Mouse (Mus musculus): ENCODE results near the gene Pxdc1.

The Pxdc1 gene

DNA sequence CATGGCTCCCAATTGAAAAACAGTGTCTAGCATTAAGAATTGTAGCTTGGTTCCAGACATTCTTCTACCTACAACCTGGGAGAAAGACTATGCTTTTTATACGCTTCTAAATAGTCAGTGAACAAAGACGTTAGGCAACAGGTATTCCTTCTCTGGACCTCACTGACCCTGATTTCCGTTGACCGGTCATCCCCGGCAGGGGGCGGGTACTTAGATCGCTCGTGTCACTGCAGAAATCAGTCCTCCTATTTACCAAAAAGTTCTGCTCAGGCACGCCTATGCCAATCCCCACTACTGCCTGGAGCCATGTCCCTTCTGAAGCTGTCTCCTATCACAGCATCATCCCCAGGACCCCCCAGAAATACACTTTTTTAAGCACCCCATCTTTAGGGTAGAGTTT, at the start of gene Pxdc1:
Gene Pxdc1, minus strand, starts transcription at position 96 of the 400 bp plus-strand sequence.
- DNase-seq: peak; percentile 52 to 66

- DNase-seq: no peak
These were observed 47.3 kb upstream of the Pxdc1 start for GRCm38 (mm10) chr13:34700630-34701029.

- no peak for DNase-seq
These were observed 46.8 kb upstream of the Pxdc1 start for GRCm38 (mm10) chr13:34700091-34700490.

- DNase-seq: no peak
These were observed 43.5 kb upstream of the Pxdc1 start for GRCm38 (mm10) chr13:34696734-34697332.

DNA sequence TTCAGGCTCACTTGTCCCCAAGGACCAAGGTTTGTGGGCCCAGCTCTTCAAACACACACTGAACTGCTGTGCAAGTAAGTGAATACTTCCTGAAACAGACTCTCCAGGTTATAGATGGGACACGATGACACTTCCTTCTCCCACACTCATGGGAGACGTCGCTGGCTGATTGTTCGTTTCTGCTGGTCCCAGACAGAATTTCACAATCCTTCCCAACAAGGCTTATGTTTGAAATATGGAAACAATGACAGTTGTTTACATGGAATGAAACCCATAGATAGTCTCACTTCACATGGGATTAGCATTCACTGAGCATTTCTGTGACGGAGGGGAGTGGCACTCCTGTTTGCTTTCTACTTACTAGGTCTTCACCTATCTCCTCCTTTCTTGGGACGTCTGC, 39.8 kb upstream of the Pxdc1 start:
- no peak for DNase-seq

- no peak for DNase-seq
These were observed 37.8 kb upstream of the Pxdc1 start for GRCm38 (mm10) chr13:34691049-34691448.

DNA sequence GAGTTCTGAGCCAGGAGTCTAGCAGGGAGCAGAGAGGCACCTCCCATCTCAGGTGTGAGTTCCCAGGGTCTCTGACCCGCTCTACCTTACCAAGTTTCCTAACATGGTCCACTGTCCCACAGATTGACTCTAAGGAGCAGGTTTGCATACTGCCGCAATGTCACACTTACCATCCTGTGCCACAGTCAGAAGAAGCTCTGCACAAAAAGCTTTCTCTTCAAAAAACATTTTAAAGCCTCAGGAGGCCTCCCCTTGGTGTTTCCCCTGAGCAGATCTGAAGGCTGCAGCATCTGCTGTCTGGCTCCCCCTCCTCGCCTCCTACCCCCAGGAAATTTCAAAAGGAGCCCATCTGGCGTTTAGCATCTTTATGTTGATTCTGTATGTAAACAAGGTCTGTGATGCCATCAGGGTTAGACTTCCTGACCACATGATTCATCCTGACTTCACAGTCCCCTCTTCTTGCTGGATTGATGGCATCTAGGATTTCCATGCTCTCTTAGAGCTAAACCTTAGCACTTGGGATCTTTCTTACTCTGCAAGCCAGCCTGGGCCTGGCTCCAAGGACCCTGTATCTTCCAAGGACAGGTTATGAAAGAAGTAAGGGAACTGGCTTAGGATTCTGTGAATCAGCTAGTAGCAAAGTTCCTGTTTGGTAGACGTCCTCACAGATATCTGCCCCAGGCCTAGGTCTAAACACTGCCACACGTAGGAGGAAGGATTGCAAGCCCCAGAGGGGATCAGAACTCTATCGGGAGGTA, 31.9 kb upstream of the Pxdc1 start:
- DNase-seq: no peak

- no peak for DNase-seq
These were observed 30.6 kb upstream of the Pxdc1 start for GRCm38 (mm10) chr13:34683762-34684488.

DNA sequence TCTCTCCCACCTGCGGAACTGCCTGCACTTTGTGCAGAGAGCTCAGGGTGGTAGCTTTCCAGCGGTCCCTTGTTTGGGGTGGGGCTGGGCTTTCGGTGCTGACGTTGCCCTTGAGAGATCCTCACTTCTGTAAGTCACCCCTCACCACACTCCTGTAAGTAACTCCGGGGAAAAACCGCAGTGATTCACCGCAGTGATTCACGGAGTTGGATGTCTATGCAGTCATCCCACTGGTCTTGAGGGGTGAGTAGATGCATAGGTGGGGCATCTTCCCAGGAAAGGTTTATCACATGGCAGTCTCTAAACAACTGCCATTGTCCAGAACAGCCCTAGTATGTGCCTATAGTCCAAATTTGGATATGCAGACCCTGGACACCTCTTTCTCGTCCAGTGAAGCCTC, 30.0 kb upstream of the Pxdc1 start:
- no peak for DNase-seq

DNA sequence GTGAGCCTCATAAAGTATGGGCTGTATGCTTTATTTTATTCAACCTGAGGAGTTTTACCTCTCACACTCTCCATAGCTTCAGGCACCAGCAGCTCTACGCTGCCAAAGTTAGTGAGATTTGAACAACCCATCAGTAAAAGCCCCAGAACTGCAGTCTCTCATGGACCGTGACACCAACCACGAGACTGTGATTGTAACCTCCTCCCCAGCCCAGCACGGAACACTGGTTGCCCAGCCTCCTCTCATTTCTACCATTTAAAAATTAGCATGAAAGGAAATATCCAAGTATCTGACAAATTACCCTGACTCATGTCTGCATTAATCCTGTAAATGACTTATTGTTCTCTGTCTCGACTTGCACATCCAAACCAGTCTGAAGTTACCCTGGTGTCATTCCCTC, 23.2 kb upstream of the Pxdc1 start:
- no peak for DNase-seq

DNA sequence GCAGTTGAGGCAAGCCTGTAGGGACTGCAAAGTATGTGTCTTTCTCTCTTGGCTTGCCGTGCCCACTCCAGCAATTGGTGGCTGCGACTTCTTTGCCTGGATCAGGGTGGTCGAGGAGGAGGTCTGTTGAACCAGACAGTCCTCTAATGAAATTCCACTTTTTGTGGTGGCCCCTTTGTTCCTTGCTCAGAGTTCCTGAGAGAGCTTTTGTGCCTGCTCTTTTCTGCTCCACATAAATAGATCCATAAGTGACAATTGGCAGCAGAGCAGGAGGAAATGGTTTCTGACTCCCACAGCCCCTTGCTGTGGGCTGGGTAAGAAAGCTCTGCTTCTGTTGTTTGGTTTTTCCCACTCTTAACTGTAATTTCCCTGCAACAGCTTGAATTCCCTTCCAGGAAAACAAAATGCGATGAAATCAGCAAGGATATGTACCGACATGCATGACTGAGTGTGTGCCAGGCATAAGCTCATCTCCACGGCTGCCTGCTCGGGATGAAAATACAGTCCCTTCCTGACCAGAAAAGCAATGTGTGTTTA, 22.6 kb upstream of the Pxdc1 start:
- DNase-seq: no peak

GRCm38 (mm10) chr13:34673354-34673753, 20.1 kb upstream of the Pxdc1 start:
- DNase-seq: no peak

GRCm38 (mm10) chr13:34669919-34670865, 16.9 kb upstream of the Pxdc1 start:
- DNase-seq: no peak

GRCm38 (mm10) chr13:34667197-34667596, 13.9 kb upstream of the Pxdc1 start:
- DNase-seq: no peak

- no peak for DNase-seq
These were observed 11.8 kb upstream of the Pxdc1 start for GRCm38 (mm10) chr13:34665074-34665473.

DNA sequence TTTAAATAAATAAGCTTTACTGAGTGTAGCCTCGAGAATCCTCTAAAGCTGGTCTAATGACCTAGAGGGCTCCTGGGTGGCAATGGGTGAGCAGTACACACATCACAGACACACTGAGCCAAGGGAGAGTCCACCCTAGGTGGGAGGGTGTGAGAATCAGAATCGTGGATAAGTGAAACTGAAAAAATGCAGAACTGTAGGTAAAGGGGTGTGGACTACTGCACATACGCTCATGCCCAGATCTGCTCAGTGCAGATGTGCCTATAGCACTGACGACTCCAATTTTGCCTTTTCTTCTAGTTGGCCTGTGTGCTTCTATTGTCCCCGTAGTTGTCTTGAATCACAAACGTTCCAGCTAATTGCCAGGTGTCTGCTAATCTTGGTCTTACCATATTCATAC, 10.5 kb upstream of the Pxdc1 start:
- DNase-seq: no peak

GRCm38 (mm10) chr13:34659507-34659906, 6.2 kb upstream of the Pxdc1 start:
- peak in 1 of 2 experiments; percentile 30 for DNase-seq

DNA sequence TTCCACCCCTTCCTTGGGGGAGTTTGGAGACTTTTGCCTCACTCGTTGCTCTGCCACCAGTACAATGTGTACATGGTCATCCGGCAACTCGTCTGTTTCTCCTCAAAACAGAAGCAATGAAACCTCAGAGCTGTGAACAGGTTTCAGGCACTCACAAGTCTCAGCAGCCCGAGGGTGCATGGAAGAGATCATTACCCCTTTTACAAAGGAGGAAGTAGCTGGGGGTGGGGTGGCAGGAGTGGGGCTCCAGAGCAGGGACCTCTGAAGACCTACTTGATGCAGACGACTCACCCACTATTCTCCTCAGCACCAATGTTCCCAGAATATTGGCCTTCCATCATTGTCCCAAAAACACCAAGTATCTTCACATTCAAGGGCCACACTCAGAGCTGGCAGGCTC, 3.1 kb upstream of the Pxdc1 start:
- no peak for DNase-seq

DNA sequence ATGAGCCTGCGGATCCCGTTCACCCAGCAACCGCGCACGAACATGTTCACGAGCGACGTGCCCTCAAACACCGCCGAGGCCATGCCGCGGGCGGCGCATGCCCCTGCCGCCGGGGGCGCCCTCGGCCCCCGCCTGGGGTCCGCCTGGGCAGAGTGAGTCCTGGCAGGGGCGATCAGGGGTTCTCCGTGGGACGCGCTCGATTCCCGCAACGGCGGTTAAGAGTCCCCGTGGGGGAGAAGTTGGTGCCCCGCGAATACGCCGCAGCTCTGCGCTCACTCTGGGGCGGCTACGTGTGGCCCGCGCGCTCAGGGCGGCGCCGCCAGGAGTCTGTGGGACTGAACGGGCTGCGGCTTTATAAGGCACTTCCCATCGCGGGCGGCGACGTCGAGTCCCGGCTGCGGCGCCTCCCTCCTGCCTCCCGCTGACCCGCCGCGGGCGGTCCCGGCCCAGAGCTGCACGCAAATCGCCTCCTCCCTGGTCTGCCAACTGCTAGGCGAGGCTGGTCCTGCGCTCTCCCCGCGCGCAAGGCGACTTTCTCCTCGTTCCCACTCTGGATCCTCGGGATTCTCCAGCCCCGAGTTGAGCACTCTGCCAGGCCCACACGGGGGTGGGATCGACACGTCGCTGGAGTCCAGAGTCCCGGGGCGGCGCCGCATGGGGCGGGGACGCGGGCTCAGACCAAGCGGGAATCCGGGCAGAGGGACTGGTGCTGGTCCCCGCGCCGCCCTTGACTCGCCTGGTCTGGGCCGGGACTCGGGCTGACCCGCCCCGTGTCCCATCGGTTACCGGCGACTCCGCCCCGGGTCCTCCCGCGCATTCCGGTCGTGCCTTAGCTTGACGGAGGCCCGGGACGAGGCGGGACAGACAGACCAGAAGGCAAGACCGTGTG, 689 bp downstream of the Pxdc1 start:
- peak; percentile 80 to 92 for DNase-seq

DNA sequence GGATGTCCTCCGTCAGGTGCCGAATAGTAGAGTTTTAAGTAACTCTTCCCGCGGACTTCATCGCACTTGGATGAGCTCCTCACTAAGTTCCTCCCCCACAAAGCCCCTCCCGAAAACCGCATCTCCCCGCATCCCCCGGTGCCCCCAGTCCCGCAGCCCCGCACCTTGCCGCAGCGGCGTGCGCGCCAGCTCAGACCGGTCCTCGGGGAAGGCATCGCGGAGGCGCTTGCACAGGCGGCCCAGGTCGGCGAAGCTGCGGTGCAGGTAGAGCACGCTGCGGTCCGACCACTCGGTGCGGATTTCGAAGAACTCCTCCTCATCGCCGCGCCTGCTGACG, 1.3 kb downstream of the Pxdc1 start:
- DNase-seq: peak; percentile 21 to 29

DNA sequence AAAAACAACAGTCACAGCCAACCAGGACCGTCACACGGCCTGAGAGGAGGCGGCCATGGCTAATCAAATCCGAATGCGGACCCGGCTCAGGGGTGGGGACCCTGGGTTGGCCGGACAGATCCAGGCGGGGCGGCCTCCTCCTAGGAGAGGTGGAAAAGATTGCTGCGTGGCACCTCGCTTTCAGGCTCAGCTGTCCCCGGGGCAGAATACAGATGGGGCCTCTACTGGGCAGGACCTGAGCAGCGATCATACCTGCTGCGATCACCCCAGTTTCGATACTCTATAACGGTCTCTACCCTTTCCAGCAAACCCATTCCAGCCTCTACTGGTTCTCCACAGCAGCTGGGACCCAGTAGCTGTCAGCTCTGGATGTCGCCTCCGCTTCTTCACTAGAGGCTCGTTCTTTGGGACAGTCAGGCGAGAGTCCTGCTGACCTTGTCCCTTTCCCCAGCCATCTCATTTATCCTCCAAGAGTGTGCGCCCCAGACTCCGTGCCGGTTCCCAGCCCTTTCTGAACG, 1.8 kb downstream of the Pxdc1 start:
- DNase-seq: peak; percentile 23 to 62

Data from kidney, postnatal 25 days (tissue).